Mouse (Mus musculus) urinary bladder, adult 18-20 months (tissue): ENCODE measurements around the gene Tstd3.
A peak's percentile ranks its signal among the peaks of the same experiment; 100 is the strongest.

ENCODE experiments used
- DNase-seq, 2 experiments: peaks; one replicate each; pipeline ENCODE4 v3.0.0; 2022; ENCODE audit warnings: low spot score in 2 of 2, mixed read lengths in 2 of 2

The Tstd3 gene

DNA sequence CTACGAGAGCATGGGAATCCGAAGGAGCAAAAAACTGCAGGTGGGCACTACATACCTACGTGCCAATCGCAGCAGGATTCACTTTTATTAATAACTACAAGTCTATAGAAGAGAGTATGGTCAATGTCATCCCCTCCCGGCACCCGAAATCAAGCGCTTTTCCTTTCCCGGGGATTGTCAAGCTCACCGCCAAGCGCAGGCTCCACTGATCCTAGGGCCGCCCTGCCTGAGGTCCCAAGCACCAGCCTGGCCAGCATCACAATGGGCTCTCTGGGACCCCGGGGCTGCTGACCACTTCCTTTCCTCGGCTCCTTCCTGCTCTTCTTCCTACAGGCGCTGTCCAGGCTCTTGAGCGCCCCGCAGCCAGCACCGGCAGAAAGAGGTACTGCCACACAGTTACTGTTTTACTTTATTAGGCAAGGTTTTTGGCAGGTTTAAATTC lies at the start of gene Tstd3, which contains the start of gene Usp45:
Gene Tstd3 (minus strand): TSS at position 350 of the 442 bp plus-strand sequence.
Gene Usp45 (plus strand): TSS at position 294 of the 442 bp plus-strand sequence.
- DNase-seq, result peak; percentile 57

DNA sequence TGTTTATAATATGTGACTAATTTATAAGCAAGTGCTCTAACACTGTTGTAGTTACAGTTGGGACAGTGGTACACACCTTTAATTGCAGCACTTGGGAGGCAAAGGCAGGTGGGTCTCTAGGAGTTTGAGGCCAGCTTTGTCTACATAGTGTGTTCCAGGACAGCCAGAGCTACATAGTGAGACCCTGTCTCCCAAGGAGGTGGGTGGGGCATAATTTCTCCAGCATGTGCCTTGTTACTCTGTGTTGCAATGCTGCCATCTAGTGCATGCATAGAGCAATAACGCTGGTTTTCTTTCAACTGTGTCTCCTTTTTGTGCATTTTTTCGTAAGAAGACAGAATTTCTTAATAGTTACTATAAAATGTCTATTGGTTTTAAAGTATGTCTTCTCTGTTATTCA lies 47.0 kb upstream of the Tstd3 start:
- DNase-seq, result peak in 1 of 2 experiments; percentile 22

DNA sequence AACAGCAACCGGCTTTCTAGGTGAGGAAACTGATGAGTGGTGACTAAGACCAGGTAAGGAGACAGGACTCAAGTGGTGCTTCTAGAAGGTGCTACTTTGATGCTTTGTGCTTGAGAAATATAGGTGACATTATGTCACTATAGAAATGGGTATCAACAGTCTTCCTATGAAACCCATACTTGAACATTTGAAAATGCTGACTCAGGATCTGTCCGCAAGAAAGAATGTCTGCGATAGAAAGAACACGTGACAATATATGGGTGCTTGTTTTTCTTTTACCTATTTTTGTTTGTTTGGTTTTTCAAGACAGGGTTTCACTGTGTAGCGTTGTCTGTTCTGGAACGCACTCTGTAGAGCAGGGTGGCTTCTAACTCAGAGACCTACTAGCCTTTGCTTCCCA lies 45.6 kb upstream of the Tstd3 start:
- no peak for DNase-seq

DNA sequence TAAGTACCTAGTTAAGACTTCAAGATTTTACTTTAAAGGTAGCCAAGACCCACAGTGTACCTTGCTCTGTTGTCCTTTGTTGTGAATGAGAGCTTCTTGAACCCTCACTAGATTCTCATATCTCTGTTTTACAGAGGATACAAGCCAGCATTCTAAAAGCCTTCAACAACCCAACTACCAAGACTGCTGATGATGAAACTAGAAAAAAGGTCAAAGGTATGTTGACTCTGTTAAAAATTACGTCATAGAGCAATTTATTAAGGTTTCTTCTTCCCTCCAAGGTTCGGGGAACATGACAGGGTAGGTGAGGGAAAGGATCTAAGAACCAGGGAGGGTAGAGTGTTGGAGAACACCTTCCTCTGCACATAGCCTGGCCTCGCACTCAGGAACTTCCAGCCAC lies 43.6 kb upstream of the Tstd3 start:
- no peak for DNase-seq

DNA sequence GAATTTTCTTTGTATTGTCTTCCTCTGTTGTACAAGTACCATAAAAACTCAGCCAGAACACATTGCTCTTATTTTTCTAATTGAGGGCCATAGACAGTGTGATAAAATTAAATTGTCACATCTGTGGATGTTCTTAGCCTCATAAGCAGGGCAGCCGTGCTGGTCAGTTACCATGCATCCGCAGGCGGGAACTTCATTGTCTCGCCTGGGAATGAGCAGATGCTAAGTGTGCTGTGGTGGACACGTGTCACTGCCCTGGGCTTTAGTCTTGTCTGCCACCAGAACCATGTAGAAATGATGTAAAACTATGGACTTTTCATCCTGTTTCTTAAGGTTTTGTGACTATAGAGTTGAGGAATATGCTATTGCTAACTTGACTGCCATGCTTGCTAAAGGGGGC lies 40.2 kb upstream of the Tstd3 start:
- no peak for DNase-seq

DNA sequence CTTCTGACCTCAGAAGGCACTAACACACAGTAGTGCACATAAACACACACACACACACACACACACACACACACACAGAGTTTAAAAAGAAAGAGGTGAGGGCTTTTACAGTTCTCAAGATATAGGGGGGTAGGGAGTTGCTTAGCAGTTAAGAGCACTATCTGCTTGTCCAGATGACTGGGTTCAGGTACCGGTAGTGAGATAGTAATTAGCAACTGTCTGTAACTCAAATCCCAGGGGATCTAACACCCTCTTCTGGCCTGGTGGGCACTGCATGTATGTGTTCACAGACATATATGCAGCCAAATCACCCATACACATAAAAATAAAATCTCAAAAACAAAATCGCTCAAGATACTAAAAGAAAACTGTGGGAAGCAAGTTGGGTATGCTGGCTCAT lies 34.6 kb upstream of the Tstd3 start:
- no peak for DNase-seq

DNA sequence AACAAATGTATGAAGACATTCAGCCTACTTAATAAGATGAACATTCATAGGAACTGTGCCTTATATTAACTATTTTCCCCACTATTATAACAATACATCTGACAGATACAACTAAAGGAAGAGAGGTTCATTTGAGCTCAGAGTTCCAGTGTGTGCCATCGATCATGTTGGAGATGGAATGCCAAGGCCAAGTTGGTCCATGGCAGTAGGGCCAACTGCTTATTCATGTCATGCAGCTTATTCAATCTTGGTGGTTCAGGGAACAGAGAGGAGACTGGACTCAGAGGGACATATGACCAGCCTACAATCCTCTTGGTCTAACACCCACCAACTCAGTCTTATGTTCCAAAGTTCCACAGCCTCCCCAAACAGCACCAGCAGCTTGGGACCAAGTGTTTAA lies 34.0 kb upstream of the Tstd3 start:
- no peak for DNase-seq

DNA sequence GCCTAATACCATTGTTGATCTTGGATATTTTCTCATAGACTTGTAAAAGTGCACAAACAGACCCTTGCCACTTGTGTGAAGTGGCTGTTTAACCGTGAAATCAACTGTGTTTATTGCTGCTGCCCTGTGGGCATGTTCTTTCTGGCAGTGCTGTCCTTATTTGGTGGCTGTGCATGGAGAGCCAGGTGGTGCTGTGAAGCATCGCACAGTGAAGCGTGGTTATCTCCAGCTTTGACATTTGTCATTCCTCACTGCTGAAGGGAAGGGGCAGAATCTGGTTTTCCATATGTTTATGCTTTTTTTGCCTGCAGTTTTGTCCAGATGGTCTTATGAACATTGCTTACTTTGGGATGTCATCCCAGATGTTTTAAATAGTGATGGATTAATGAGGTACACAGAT lies 26.6 kb upstream of the Tstd3 start:
- no peak for DNase-seq

DNA sequence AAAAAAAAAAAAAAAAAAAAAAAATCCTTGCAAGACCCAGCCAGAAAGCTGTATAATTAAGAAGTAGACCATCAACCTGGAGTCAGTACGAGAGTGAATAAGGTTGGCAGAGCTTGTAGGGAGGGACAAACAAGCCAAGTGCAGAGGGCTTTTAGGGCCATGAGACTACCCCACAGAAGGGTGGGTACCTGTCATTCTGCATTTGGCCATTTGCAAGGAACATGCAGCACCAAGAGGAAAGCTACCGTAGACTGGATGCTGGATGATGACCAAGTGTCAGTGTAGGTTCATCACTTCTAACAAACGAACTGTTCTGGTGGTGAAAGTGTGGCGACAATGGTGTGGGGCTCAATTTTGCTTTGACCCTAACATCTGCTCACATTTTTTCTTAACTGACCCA lies 22.8 kb upstream of the Tstd3 start:
- DNase-seq, result no peak

DNA sequence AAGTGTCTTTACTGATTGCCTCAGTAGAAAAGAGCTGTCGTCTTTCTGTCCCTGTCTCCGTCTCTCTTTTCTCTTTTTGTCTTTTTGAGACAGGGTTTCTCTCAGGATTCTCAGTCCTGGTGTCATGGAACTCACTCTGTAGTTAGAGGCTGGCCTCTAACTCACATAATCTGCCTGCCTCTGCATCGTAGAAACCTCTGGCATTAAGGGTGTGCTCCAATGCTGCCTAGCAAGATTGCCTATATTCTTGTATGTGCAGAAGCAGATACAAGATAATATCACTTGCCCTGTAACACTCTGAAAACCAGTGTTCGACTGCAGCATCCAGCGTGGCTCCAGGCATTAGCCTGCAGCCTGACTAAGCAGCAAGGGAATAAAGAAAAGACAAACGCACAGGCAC lies 21.9 kb upstream of the Tstd3 start:
- no peak for DNase-seq

DNA sequence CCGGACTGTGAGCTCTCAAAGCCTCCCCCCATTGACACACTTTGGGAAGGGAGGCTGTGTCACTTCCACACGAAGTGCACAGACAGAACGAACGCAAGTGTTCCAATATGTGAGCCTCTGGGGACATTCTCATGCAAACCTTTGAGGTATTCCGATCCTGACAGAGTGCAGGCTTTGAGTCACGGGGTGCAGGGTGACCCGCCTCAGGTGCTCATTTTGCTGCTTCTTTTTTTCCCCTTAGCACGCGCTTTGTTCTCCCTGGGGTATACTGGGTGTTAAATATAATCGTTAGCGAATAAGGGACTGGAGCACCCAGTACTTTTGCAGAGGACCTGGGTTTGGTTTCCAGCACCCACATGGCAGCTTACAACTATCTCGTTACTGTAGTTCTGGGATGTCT lies 19.3 kb upstream of the Tstd3 start:
- no peak for DNase-seq

DNA sequence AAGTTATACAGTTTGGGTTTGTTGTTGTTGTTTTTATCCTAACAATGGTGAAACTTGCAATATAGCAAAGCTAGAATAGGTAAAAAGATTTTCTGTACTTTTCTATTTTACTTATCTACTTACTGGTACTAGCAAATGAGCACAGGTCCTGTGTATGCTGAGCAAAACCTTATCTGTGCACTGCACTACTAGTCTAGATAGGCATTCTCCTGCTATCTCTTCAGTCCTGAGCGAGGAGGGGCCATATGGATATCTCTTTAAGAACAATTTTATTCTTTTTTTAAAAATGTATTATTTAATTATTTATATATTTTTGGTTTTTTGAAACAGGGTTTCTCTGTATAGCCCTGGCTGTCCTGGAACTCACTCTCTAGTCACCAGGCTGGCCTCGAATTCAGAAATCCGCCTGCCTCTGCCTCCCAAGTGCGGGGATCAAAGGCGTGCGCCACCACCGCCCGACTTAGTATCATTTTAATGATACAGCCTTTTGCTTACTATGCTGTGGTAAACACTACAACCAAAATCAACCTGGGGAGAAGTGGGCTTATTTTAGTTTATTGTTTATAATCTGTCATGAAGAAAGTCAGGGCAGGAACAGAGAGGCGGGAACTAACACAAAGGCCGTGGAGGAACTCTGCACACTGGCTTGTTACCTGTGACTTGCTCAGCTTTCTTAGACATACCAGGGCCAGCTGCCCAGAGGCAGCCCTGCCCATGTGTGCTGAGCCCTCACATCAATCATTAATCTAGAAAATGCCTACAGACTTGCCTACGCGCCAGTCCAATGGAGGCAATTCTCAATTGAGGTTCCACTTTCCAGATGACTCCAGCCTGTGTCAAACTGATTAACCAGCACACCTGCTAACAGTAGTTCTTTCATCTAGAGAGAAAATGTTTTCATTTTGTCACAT lies 14.1 kb upstream of the Tstd3 start:
- DNase-seq, result no peak

DNA sequence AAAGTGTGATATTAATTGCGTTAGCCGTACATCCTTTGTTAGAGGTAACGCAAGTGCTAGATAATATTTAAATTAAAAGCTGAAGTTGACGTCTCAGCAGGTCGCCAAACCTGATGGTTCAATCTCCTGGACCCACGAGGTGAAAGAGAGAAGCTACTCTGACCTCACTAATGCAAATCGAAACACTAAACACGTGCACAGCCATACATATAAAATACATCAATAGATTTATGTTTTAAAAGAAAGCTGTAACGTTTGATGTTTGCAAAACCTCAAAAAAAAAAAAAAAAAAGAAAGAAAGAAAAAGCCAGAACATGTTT lies 9.9 kb upstream of the Tstd3 start:
- DNase-seq, result no peak

DNA sequence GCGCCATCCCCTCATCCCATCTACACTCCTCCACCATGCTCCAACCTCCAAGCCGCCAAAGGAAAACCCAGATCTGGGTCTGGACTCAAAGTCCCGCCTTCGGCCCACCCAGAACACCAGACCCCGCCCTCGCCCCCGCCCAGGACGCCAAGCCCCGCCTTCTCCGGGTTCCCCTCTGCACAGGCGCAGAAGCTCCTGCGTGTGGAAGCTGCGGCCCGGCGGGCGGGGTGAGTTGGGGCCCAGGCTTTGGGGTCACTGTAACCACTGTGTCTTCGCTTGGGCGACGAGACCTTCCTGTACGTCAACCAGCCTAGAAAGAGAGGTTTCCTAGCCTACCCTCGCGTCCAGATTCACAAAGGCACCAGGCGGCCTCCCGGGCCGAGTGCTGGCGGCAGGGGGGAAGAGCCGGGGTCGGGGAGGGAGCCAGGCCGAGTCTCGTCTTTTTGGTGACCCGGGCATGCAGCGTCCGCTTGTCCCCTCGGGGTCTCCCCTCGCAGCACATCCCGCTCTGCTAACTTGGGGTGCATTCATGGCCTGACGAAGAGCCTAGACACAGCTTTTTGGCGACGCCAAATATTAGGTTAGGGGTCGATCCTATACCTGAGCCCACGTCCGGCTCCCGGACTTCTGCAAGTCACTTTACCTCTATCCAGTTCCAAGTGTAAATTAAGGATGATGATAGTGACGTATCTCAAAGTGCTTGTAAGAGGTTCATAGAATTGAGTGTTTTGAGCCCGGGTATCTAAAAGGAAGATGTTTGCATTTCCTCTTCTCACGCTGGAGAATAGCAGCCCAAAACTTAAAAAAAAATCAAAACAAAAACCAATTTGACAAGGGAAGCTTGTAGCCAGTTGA lies 9.3 kb upstream of the Tstd3 start:
- peak; percentile 87 to 94 for DNase-seq

DNA sequence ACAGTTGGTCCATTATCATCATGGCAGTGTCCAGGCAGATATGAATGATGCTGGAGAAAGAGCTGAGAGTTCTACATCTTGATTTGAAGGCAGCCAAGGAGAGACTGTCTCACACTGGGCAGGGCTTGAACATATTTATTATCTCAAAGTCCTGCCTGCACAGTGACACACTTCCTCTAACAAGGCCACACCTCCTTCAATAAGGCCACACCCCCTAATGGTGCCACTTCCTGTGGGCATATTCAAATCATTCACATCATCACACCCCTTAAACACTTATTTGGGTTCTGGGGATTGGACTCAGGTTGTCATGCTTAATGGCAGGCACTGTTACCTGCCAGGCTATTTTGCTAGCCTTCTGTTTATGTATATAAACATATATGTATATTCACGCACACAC lies 5.3 kb upstream of the Tstd3 start:
- no peak for DNase-seq

DNA sequence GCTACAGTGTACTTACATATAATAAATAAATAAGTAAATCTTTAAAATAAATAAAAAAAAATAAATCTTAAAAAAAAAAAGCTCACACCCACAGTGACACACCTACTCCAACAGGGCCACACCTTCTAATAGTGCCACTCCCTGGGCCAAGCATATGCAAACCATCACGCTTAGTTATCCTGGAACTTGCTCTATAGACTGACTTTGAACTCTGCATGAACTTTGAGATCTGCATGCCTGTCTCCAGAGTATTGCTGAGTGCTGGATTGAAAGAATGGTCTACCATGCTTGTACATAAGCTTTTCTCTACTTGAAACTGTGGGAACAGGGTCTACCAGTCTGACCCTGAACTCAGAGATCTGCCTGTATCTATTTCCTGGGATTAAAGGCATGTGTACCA lies 4.1 kb upstream of the Tstd3 start:
- DNase-seq, result no peak

DNA sequence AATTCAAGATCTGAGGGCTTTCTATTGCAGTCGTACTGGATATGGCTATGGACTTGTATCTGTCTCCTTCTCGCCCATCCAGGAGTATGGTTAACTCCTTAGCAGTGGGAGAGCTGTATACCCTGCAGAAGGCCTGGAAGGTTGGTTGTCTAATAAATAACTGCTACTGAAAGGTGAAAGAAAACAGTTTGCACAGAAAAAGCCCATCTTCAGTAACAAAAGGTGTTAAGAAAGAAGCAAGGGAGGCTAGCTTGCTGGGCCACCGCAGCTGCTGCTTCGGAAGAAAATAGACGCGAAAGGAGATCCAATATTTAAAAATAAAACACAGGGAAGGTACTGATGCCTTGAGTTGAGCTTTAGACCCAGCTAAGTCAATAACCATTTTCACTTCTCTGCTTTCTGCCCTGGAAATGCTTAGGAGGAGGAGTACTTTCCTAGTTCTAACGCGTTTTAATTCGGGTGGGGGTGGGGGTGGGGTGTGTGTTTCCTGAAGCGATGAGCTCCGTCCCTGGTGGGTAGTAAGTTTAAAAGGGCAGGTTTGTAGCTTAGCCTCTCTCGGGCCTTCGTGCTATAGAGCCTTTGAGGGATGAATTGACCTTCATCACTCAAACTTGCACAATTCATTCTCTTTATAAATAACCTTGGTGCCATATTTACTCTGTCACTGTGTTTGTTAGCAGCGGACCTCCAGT lies 695 bp downstream of the Tstd3 start:
- no peak for DNase-seq

DNA sequence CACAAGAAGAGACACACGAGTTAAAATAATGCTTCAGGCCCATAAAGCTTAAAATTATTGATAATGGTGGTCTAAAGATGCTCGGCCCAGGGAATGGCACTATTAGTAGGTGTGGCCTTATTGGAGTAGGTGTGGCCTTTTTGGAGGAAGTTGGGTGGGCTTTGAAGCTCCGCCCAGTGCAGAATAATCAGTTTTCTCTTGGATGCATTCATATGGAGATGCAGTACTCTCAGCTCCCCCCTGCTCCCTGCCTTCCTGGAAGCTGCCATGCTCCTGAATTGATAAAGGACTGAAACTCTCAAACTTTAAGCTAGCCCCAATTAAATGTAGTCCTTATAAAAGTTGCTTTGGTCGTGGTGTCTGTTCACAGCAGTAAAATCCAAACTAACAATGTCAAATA lies 3.2 kb downstream of the Tstd3 start:
- DNase-seq, result no peak

DNA sequence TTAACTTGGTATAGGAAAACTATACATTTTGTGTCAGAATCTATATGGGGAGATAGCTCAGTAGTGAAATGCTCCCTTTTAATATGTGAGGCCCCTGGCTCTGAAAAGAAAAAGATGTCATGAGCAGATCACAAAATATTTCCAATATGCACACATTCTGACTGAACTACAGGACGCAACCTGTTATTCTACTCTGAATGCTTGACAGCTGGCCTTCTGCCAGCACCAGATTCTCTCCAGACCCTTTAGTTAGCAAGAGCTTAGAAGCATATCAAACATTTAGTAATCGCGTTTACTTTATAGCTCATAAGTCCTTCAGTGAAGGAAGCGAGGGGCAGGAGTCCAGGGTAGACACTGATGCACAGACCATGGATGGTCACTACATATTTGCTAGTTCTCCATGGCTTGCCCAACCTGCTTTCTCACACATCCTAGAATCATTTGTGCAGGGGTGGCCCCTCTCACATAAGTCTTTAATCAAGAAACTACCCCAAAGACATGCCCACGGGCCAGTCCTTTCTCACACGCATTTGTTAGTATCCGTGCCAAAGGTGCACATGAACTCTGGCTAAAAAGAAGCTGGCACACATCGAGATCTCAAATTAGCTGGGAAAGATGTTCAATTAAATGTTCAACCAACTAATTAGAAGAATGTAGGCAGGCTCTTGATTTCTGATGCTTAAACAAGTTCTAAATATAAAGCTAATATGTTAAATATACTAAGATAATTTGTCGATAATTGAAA lies 5.4 kb downstream of the Tstd3 start:
- DNase-seq, result no peak

DNA sequence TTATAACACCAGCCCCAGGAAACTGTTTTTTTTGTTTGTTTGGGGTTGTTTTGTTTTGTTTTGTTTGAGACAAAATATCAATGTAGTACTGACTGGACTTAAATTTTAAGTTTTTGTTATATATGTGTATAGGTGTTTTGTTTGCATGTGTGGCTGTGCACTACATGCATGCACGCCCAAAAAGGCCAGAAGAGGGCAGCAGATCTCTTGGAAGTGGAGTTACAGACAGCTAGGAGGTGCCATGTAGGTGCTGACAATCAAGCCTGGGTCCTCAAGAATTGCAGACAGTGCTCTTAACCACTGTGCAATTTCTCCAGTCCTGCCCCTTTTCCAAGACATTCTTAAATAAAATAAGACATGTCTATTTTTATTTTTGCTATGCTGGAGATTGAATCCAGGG lies 8.2 kb downstream of the Tstd3 start:
- DNase-seq, result no peak

DNA sequence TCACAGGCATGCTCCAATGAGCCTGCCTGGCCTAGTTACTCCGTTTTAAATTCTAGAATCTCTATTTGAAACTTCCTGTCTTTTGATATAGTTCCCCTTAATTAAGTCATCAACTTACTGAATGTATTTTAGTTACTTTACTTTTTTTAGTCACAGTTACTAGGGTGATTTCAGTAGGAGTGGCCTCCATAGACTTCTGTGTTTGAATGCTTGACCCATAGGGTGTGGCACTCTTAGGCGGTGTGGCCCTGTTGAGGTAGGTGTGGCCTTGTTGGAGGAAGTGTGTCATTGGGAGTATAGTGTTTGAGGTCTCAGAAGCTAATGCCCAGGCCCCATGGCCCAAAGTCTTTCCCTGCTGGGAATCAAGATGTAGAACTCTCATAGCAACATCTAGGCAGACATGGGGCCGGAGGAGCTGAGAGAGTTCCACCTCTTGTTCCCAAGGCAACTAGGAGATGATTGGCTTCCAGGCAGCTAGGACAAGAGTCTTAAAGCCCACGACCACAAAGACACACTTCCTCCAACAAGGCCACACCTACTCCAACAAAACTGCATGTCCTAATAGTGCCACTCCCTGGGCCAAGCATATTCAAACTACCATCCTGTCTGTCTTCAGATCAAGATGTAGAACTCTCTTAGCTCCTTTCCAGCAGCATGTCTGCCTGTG lies 11.8 kb downstream of the Tstd3 start:
- DNase-seq, result no peak
